Mouse (Mus musculus) testis, adult 2 months (tissue): ENCODE data around the gene Cdsn.

Experiments used
- CTCF ChIP-seq: fragments of 200-500 bp; IDR thresholded peaks from 2 replicates; pipeline ENCODE4 v1.5.1; 2012; ENCODE audit warnings: low read depth, mild to moderate bottlenecking, inconsistent platforms, low read length, moderate library complexity; ENCODE audit not compliant: control insufficient read depth, insufficient read depth, insufficient replicate concordance
- POLR2A ChIP-seq: fragments of 200-500 bp; IDR thresholded peaks from 2 replicates; pipeline ENCODE4 v1.6.1; 2012; ENCODE audit warnings: low read depth, mild to moderate bottlenecking, inconsistent platforms, low read length, moderate library complexity; ENCODE audit not compliant: control insufficient read depth

DNA sequence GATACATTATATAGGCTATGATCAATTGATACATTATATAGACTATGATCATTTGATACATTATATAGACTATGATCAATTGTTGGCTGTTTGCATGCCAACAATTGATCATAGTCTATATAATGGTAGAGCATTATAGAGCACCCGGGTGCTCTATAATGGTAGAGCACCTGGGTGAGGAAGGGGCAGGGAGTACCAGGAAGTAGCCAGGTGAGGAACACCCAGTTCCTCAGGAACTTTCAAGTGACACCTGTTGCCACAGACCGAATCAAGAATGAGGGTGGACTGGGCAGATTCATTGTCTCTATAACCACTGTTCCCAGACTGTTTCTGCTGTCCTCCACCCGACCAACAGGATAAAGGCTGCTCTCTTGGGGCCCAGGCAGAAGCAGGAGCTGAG, 15.2 kb downstream of the Cdsn start, which contains the start of gene 2300002M23Rik:
- TF ChIP-seq POLR2A (no peak), CTCF (no peak)
